Mouse (Mus musculus) layer of hippocampus, adult 8-10 months (tissue): ENCODE results near the gene Zfp462. TPM values are rescaled to one million over a fixed set of nuclear protein-coding genes. Genes with fewer than 3 reads are reported as not detected.

Experiments
- DNase-seq, 2 experiments: peaks; one replicate each; pipeline ENCODE4 v3.0.0; 2022; ENCODE audit warnings: low spot score in 2 of 2
- total RNA-seq, 4 experiments: library from RNA; stranded (reverse); gene quantifications; 2 replicates each; pipeline ENCODE4 v1.2.4; 2022

Gene Zfp462
- total RNA-seq, 4 experiments from 2014 or later = 58.8 to 76.3 (median 64.4) TPM

DNA sequence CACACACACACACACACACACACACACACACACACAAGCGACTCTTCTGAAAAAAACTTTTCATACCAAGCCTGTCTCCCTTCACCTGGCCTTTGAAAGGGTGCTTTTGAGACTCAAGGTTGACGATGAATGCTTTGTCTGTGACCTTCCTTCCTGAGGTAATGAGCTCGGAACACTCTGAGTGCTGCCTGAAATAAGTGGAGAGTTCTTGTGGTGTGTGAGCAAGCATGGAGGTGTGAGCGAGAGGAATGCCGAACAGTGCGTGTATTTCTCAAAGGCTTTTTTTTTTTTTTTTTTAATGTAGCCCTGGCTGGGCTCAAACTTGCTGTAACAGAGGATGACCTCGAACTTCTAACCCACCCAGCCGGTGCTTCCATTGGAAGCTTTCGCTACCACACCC, 156.8 kb downstream of the Zfp462 start:
- no peak for DNase-seq

- DNase-seq = no peak
Observed at GRCm38 (mm10) chr4:55102382-55102781, 157.5 kb downstream of the Zfp462 start.

DNA sequence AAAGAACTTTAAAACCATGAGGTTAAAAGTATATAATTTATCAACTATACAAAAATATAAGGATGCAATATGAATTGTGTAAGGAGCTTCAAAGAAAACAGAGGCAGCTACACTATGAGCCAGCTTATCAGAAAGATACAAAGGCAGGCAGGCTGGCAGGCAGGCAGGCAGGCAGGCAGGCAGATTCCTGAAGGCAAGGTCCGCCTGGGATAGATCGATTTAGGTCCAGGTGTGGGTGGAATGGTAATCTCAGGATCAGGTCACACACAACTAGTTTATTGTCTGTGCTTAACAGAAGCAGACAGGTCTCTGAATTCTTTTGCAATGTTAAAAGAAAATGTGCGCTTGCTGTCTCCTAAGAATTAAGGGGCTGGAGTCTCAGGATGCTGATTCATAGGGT, 158.7 kb downstream of the Zfp462 start:
- no peak for DNase-seq

- DNase-seq = no peak
Observed at GRCm38 (mm10) chr4:55117839-55118487, 173.1 kb downstream of the Zfp462 start.

DNA sequence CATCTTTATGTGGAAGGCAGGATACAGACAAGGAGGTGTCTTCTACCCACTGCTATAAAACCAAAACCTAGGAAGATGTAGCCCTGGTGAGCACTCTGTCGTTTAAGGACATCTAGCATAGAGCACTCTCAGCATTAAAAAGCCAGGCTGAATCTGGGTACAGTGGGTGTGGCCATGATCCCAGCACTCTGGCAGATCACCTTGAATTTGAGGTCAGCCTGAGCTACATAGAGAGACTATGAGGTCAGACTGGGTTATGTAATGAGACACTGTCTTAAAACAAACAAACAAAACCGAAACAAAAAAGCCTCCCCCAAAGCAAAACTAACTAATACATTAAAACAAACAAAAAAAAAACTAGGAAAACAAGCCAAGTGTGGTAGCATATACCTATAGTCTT, 176.3 kb downstream of the Zfp462 start:
- no peak for DNase-seq

- DNase-seq = no peak
Observed at GRCm38 (mm10) chr4:55121952-55122351, 177.1 kb downstream of the Zfp462 start.

- DNase-seq = no peak
Observed at GRCm38 (mm10) chr4:55124126-55124525, 179.3 kb downstream of the Zfp462 start.

- no peak for DNase-seq
Observed at GRCm38 (mm10) chr4:55125048-55125737, 180.3 kb downstream of the Zfp462 start.

DNA sequence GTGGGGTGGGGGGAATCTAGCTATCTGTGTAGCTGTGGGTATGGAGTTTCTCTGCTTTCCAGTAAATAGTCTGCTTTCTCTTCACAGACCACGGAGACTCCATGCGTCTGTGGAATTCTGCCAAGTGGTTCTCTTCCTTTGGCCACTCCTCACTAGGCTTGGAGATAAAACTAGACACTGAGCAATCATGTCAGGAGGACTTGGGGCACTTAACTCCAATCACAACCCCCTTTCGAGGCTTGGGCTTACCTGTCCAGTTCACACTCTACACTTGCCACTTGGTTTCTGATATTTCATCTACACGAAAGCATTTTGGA, 180.8 kb downstream of the Zfp462 start:
- no peak for DNase-seq

- no peak for DNase-seq
Observed at GRCm38 (mm10) chr4:55127228-55127901, 182.5 kb downstream of the Zfp462 start.

- no peak for DNase-seq
Observed at GRCm38 (mm10) chr4:55128088-55128835, 183.4 kb downstream of the Zfp462 start.
